Mouse (Mus musculus): ENCODE data around the gene Bicc1.

Gene Bicc1

DNA sequence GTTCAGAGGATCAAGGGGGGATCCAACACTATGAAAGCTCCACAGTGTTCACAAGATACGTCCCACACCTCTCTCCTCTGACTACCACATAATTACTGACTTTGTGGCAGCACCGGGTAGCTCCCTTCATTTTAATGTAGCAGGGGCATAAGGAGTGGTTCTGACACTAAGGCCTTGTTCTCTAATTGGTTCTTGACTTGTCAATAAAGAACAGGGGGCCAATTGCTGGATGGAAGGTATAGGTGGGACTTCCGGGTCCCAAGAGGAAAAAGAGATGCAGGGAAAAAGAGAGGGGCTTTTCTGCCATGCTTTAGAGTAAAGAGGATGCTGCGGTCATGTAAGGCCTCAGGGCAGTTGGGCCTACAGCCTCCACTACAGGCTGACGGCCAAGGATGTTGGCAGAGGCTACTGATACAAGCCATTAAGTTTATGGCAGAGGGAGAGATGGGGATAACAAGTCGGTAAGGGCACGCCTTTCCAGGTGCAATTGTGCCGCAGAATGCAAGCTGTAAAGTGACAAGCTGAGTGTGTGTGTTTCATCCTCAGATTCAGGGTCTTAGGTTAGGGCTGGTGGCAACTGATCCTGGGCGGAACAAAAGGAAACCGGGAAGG lies 108.7 kb downstream of the Bicc1 start:
- no peak for DNase-seq

DNA sequence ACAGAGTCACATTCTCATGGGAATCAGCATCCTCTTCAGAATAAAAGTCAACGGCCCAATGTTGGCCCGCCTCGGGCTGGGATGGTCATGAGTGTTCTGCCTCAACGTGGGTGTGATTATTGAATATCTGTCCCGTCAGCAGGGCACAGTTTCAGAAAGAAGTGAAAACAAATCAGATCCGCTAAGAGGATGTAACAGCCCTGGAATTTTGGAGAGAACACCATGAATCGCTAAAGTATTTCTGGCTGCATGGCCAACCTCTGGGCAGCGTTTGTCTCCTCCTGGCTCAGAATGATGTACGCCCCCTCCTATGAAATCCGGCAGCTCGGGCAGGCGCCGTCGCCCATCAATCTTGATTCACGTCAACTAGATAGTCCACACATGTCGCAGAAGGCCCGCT lies 110.2 kb downstream of the Bicc1 start:
- no peak for DNase-seq

DNA sequence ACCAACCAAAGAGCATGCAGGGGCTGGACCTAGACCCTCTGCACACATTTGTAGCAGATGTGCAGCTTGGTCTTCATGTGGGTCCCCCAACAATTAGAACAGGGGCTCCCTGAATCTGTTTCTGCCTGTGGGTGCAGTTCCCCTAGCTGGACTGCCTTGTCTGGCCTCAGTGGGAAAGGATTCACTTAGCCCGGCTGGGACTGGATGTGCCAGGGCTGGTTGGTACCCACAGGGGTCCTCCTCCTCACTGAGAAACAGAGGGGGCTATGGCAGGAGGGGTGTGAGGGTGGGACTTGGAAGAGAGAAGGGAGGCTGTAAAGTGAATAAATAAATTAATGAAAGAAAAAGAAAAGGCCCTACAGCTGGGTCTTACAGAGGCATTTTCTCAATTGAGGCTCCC lies 115.1 kb downstream of the Bicc1 start:
- no peak for DNase-seq

DNA sequence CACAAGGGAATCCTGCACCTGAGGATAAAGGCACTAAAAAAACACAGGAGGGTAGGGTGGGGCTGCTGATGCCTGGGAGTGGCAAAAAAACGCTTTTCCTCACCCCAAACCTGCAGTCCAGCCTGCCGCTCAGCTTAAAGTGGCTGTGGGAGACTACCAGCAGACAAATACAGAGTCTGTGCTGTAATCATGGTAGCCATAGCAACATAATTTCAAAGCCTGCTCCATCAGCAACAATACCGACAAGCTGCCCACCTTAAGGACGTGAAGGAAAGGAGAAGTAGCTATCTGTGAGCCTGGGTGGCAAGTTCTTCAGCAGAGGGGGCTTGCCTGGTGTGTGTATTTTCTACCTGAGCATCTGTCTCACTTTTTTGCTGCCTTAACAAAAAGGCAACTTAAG lies 117.6 kb downstream of the Bicc1 start:
- no peak for DNase-seq

DNA sequence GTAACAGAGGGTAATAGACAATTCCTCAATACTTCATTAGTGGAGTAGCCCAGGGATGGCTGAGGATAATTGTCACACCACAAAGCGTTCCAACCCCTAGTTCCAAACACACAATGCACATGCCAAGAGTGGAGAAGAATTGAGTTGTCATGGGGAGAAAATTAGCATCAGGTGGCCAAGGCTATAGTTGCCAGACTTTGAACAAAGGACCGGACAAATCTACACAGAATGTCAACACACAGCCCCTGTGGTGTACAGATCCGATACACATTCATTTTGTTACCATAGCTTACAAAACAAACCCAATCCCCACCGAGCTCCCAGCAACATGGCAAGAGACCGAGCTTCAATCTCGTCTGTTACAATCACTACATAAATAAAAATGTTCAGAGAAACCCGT lies 123.0 kb downstream of the Bicc1 start:
- no peak for DNase-seq

DNA sequence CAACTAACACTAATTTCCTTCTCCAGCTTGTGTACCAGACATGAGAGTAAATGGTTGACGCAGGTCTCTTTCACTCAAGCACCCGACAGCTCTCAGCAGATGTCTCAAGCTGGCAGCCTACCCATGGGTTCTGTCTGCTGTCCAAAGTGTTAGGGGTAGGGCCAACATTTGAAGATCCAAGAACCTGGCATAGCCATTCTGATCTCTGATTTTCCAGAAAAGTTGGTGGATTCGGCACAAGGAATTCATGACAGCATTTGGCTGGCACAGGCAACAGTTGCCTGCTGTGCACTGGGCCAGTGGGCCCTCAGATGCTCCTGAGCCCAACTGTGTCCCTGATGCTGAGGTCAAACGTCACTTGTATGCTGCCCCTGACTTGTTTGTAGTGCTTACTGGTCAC lies 130.5 kb downstream of the Bicc1 start:
- no peak for DNase-seq

DNA sequence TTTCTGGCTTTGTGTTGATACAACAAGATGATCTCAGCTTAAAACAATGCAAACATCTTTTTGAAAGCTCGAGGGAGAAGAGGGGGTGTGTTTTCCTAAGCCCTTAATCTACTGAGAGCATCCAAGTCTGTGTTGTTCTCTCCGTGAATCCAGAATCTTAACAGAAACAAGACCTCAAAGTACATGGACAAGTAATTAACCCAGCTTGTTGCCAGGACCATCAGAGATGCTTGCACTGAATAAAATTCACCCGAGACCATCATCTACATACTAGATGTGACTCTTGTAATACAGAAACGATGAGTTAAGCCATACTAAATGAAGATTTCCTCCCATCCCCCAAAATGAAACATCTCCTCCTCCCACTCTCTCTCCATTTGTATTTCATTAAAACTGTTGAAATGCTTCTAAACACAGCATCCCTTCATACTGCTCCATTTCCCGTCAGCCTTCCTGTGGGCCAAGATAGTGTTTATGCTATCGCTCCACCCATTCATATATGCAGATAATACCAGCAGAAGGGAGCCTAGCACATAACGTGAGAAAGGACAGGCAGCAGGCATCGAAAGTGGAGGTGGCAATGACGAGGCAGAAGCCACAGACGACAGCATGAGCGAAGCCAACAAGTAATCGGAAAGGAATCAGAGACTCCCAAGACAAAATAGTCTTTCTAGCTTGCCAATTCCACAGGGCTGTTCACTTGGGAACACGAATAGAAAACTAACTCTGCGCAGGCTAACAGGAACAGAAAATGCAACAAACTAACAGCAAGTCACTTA lies 131.2 kb downstream of the Bicc1 start:
- no peak for DNase-seq

DNA sequence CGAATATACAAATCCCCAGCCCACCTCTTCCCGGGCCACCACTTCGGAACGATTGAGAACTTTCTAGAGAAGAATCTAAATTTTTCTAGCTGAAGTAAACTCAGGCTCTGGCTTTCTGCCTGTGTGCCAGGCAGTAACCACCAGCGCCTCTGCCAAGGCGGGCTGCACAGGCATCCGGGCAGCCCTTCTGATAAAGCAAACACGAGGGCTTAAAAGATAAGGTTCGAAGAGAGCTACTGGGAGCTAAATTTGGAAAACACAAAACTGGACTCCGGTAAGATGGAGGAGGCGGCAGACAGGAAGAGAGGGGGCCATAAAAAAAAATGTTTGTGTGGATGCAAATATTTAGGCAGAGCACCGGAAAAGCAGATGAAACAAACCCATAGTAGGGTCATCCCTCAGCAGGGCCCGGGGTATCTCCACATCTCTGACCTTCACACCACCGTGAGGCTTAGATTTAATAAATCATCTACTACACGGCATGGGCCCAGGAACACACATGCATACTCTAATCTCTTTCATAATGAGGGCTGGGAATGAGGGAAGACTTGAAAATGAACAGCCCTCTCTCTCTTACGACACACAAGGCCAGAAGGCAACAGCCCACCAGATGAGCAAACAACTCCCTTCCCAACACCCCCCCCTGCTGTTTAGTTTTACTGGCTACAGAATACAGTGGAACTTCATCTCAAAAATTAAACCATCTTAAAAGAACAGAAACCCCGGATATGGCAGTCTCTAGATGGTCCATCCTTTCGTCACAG lies 134.2 kb downstream of the Bicc1 start:
- DNase-seq: no peak

DNA sequence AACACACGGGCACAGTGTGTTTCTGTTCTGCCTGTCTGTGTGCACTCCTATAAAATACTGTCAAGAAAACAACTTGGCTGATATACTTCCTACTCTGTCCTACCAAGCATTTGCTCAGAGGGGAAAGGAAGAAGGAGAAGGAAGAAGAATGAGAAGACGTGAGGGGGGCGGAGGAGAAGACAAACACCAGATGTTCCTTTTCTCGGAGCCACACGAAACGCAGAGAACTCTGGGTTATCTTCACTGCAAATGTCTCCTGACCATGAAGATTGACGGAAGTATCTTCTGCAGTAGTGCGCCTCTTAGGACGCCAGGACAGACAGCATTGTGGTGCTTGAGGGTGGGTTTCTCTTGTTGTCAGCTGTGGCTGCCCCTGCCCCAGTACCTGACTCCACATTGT lies 134.8 kb downstream of the Bicc1 start:
- no peak for DNase-seq

DNA sequence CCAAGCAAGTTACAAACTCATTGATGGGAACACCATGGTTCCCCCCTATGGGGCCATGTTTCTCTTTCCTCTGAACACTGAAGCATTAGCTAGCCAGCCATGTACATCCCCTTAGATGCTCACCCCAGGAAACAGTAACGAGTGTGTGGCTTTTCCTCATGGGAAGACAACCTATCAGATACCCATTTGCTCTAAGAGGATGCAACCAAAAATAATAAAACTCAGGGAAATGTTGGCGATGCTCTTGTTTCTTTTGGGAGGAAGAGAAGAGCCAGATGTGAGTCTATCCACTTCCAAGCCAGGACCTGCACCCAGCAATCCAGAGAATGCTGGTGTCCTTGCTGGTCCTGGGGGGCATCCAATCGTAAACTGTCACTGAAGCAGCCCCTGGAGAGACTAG lies 136.0 kb downstream of the Bicc1 start:
- DNase-seq: no peak

DNA sequence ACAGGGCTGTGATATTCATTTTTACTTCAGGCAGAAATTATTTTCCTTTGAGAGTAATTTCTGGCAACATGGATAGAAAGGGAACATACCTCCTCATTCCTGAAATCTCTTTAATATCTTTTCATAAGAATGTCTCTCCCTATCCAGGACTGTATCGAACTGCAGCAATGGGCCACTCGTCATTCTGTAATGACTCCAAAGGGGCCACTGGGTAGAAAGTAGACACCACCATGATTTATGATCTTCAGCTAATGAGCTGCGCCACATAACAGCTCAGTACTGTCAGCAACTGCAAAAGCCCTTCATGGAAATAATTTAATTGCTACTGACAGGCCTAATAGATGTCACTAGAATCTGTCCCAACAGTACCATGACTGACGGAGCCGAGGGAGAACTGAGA lies 139.0 kb downstream of the Bicc1 start:
- DNase-seq: no peak

DNA sequence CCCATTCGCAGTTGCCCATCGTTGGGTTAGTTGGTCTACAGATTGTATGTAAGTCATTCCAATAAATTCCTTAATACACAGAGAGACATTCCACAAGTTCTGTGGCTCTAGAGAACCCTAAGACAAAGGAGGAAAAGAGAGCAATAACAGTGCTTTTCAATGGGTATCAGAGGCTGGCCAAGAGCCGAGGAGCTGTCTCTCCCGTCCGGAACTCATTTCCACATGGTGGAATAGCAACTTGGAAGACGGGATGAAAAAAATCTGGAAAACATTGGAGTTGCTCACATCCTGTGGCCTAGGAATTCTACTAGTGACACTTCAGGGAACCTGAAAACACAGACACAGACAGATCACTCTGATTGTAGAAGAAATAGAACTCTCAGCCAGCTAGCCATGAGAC lies 139.7 kb downstream of the Bicc1 start:
- no peak for DNase-seq

DNA sequence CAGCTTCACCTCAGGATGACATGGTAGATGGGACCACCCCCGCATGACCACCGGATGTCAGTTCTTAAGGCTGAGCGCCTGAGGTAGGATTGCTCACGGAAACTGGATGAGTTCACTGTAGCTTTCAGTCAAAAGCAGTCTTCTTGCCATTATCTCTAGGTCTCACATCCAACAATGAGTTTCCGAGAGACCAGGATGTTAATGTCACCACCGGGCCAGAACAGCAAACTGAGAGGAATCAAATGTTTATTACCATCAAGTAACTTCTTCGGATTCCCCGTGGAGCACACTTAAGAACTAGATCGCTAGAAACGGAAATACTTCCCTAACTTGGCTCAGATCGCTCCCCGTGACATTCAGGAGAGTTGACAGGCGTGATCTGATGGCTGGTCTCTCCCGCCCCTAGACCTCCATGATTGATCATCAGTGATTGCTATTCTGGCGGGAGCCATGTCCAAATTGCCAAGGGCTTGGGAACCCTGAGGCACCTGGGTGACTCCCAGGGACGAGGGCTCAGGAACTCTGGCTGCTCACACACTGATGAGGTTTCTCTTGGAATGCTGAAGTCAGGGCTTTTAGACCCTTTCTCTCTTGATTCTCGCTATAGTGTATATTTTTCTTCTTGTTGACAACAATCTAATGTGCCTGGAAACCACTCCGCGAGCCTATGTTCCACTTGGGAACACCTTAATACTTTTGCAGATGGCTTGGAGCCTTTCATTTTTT lies 149.6 kb downstream of the Bicc1 start:
- DNase-seq: no peak

DNA sequence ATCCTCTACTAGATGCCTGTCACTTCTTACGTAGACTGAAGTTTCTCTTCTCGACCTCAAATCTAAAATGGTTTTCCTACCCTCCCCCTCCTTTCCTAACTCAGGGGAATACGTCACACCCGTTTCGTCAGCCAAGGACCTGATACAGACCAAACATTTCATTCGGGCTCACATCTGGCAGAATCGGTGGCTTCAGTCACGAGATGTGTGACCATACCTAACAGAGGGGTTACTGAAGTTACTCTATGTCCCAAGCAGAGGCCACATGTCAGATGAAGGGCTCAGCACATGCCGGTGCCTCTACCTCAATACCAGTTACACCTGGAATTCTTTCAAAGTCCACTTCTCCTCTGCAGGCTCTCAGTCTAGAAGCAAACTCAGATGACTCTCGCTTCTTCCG lies 150.8 kb downstream of the Bicc1 start:
- no peak for DNase-seq

DNA sequence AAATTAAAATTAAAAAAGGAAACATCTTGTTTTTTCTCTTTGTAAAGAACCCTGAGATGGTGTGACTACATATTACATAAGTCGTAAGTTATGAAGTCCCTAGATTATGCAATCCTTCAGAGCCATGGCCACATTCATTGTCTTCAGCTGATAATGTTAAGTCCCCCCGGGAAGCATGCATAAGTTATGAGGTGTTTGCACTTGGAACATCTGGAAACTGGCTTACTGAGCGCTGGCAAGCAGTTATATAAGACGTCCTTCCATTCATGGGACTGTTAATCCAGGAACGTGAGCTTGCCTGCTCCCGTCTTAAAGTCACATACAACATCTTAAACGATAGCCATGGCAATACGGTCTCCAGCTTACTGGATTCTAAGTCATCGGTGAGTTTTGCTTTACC lies 151.5 kb downstream of the Bicc1 start:
- DNase-seq: no peak

DNA sequence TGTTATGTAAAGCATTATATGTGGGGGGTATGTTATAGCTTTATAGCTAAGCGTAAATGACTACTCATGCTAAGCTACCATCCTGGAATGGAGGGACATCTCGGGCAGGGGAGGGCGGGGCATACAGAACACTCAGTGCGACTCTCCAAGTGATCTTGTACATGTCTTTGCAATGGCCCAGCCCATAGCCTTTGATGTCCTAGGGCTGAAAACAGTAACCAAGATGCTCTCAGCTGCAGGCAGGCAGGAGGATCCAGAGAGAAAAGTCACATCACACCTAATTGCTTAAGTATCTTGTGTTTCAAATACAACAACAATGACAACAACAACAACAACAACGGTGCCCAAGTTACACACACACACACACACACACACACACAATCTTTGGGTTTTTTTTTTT lies 152.0 kb downstream of the Bicc1 start:
- DNase-seq: no peak

DNA sequence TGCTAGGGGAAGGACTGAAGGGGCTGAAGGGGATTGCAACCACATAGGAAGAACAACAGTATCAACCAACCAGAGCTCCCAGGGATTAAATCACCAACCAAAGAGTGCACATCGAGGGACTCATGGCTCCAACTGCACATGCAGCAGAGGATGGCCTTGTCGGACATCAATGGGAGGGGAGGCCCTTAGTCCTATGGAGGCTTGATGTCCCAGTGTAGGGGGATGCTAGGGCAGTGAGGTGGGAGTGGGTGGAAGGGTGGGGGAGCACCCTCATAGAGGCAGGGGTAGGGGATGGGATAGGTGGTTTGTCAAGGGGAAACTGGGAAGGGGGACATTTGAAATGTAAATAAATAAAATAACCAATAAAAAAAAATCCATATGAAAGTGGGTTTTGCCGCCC lies 152.5 kb downstream of the Bicc1 start:
- no peak for DNase-seq

DNA sequence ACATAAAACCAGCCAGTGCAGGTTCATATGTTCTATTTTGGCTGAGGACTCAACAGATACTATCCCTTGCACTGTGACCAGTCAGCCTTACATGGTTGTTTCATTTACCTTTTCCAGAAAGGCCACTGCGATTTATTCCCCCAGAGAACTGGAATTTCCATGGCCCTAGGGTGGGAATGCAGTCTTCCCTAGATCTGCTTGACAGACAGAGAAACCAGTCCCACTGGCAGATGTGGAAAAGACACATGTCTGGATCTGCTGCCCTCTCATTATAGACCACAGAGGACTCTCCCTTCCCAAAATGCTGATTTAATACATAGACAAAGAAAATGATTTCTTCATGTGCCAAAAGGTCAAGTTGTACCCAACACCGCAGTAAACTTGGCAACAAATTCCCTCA lies 156.6 kb downstream of the Bicc1 start:
- DNase-seq: no peak

DNA sequence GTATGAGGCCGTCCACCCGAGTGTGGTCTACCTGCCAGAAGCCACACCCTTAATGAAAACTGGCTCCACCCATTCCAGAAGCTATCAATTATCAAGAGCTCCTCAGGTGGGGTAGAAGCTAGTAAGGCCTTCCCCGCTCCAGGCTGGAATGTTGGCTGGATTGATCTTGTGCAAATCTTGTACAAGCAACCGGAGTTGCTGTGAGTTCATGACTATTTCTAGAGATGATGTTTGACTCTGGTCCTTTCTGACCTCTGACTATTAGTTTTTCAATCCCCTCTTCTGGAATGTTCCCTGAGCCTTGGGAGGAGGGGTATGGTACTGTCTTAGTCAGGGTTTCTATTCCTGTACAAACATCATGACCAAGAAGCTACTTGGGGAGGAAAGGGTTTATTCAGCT lies 157.3 kb downstream of the Bicc1 start:
- no peak for DNase-seq

DNA sequence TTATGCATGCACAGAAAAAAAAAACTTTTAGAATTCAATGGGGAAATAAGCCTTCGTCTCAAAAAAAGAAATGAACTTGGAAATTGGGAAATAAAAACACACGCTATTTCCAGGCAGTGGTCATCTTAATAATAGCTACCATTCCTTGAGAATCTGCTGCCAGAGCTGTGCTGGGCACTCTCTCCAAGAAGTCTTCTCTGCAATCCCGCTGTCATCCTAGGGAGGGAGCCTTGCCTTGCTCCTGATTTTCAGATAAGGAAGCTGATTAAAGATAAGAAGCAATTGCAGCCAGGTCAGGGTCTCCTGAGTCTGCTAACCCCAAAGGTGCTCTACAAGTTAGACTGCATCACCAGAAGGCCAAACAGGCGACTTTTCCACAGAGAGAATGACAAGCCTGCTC lies 161.4 kb downstream of the Bicc1 start:
- no peak for DNase-seq

DNA sequence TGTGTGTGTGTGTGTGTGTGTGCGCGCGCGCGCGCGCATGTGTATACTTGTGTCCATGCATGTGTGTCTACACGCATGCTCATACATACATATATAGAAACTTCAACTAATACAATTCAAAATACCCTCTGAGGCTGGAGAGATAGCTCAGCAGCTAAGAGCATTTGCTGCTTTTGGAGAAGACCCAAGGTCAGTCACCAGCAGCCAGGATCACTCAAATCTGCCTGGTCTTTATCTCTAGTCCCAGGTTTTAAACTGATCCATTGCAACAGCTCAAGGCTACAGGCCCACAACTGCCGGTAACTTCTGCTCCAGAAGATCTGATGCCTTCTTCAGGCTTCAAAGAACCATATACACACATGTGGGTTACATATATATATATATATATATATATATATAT lies 163.4 kb downstream of the Bicc1 start:
- DNase-seq: no peak

DNA sequence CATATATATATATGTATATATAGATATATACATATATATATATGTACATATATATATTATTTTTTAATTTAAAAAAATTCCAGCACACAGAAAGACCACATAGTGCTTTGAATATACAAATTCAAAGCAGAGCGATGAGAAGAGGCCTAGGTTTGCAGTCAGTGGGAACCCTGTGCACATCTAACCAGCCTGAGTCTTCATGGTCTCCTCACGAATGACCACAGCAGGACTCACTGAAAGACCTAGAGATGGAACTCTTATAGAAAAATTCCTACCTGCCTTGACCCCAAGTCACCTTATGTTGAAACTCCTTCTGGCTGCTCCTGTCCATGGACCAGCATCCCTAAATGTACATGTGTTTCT lies 165.4 kb downstream of the Bicc1 start:
- no peak for DNase-seq

DNA sequence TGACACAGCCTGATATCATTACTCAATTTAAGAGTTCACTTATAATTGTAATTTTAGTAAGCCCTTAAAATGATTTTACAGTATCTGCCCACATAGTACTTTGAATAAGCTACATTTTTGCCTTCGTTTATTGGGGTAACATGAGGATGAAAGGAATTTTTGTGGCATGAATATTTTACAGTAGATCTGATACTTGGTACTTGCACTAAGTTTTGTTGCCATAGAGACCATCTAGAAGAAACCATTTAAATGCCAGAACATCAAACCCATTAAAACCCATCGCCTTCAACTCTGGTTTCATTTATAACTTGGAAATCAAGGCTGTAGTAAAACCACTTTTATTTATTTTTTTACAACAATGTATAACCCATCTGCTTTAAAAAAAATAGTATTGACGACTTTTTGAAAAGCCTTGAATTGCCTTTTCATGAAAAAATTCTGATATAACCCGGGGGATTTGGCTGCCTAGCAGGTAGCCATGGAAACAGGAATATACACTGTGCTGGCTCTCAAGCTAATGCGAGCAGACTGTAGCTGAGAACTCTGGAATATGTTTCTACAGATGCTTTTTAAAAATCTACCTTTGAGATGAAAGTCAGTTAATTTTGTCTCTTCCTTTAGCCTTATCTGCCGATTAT lies 165.9 kb downstream of the Bicc1 start:
- no peak for DNase-seq
